Mouse (Mus musculus): Measurements from ENCODE around the gene Ece1. TPM values are rescaled to one million over a fixed set of nuclear protein-coding genes. Genes with fewer than 3 reads are reported as not detected.

The Ece1 gene
- polyA plus RNA-seq, 1 experiment from 2014 or later, result 49.1 TPM

GRCm38 (mm10) chr4:137992890-137993289, 130.9 kb downstream of the Ece1 start, which contains the start of gene Eif4g3:
Gene Eif4g3 (plus strand): TSS chr4:137993022.
- ATAC-seq, result no peak; the same call in 1 of the 2 replicates

GRCm38 (mm10) chr4:137993291-137993758, 131.3 kb downstream of the Ece1 start:
- ATAC-seq, result peak; percentile 96

More at GRCm38 (mm10) chr4:137992890-137993289, 130.9 kb downstream of the Ece1 start, which contains the start of gene Eif4g3:
- peak within 1 kb of the TSS; percentile 85 for H3K4me2 ChIP-seq (replicated peaks; ENCODE audit: low read depth)
- TF ChIP-seq CTCF (IDR thresholded peaks at IDR 0.05; ENCODE audit: low read depth), result 0 out of 2 replicates have a peak, but pooled peaks have one; percentile 2
- peak within 1 kb of the TSS; percentile 93 for H3K4me3 ChIP-seq (ENCODE audit: low read depth, low read length)
- WGBS, result 3% methylated on average over 39 of the region's 39 CpGs
- H3K9ac ChIP-seq (ENCODE audit: low read depth, low read length), result peak within 1 kb of the TSS; percentile 98
- peaks cover 11% of the 10 kb centered on the region; the same call in 1 of the 2 replicates for H3K36me3 ChIP-seq (ENCODE audit: control insufficient read depth, insufficient read depth)
- no peaks in the 10 kb centered on the region; the same call in 1 of the 2 replicates for H3K4me1 ChIP-seq (replicated peaks; ENCODE audit: control insufficient read depth, insufficient read depth, low read length)
- H3K9me3 ChIP-seq (ENCODE audit: control insufficient read depth), result no peaks in the 10 kb centered on the region
- 0 out of 2 replicates have a peak, but pooled peaks cover 3% of the 10 kb centered on the region for H3K27me3 ChIP-seq (replicated peaks; ENCODE audit: control insufficient read depth, insufficient read depth, low read length)
- H3K27ac ChIP-seq (ENCODE audit: low read depth, low read length), result peak within 1 kb of the TSS; percentile 91

GRCm38 (mm10) chr4:137993821-137994561, 132.0 kb downstream of the Ece1 start:
- WGBS, result under 1% methylated on average over 51 of the region's 60 CpGs
- Histone ChIP-seq H3K9ac (ENCODE audit: low read depth, low read length) (peak overlapping the region; percentile 98), H3K9me3 (ENCODE audit: control insufficient read depth) (no peaks in the 10 kb centered on the region), H3K27me3 (replicated peaks; ENCODE audit: control insufficient read depth, insufficient read depth, low read length) (no peaks in the 10 kb centered on the region), H3K27ac (ENCODE audit: low read depth, low read length) (peak overlapping the region; percentile 91), H3K36me3 (ENCODE audit: control insufficient read depth, insufficient read depth) (peaks cover 22% of the 10 kb centered on the region), H3K4me1 (replicated peaks; ENCODE audit: control insufficient read depth, insufficient read depth, low read length) (no peaks in the 10 kb centered on the region; the same call in 1 of the 2 replicates), H3K4me2 (replicated peaks; ENCODE audit: low read depth) (peak overlapping the region; percentile 85), H3K4me3 (ENCODE audit: low read depth, low read length) (peak overlapping the region; percentile 93)
- ATAC-seq, result peak; percentile 6; the same call in 1 of the 2 replicates
- no peak for TF ChIP-seq CTCF (IDR thresholded peaks at IDR 0.05; ENCODE audit: low read depth)

More at GRCm38 (mm10) chr4:137993291-137993758, 131.3 kb downstream of the Ece1 start:
- under 1% methylated on average over 45 of the region's 59 CpGs for WGBS
- peak overlapping the region; percentile 85 for H3K4me2 ChIP-seq (replicated peaks; ENCODE audit: low read depth)
- H3K4me1 ChIP-seq (replicated peaks; ENCODE audit: control insufficient read depth, insufficient read depth, low read length), result no peaks in the 10 kb centered on the region; the same call in 1 of the 2 replicates
- H3K9ac ChIP-seq (ENCODE audit: low read depth, low read length), result peak overlapping the region; percentile 98
- H3K4me3 ChIP-seq (ENCODE audit: low read depth, low read length), result peak overlapping the region; percentile 93
- no peak for TF ChIP-seq CTCF (IDR thresholded peaks at IDR 0.05; ENCODE audit: low read depth)
- 0 out of 2 replicates have a peak, but pooled peaks cover 3% of the 10 kb centered on the region for H3K27me3 ChIP-seq (replicated peaks; ENCODE audit: control insufficient read depth, insufficient read depth, low read length)
- peak overlapping the region; percentile 91 for H3K27ac ChIP-seq (ENCODE audit: low read depth, low read length)
- H3K9me3 ChIP-seq (ENCODE audit: control insufficient read depth), result no peaks in the 10 kb centered on the region
- H3K36me3 ChIP-seq (ENCODE audit: control insufficient read depth, insufficient read depth), result peaks cover 16% of the 10 kb centered on the region

GRCm38 (mm10) chr4:137994562-137995336, 132.7 kb downstream of the Ece1 start:
- H3K27ac ChIP-seq (ENCODE audit: low read depth, low read length), result no peak overlapping the region; the same call in 1 of the 2 replicates
- H3K27me3 ChIP-seq (replicated peaks; ENCODE audit: control insufficient read depth, insufficient read depth, low read length), result no peaks in the 10 kb centered on the region
- H3K4me1 ChIP-seq (replicated peaks; ENCODE audit: control insufficient read depth, insufficient read depth, low read length), result no peaks in the 10 kb centered on the region; the same call in 1 of the 2 replicates
- WGBS, result 37% methylated on average over 12 of the region's 12 CpGs
- H3K36me3 ChIP-seq (ENCODE audit: control insufficient read depth, insufficient read depth), result peaks cover 29% of the 10 kb centered on the region
- peak overlapping the region; percentile 85 for H3K4me2 ChIP-seq (replicated peaks; ENCODE audit: low read depth)
- no peak for TF ChIP-seq CTCF (IDR thresholded peaks at IDR 0.05; ENCODE audit: low read depth)
- H3K9me3 ChIP-seq (ENCODE audit: control insufficient read depth), result no peaks in the 10 kb centered on the region
- ATAC-seq, result no peak
- peak overlapping the region; percentile 93 for H3K4me3 ChIP-seq (ENCODE audit: low read depth, low read length)
- H3K9ac ChIP-seq (ENCODE audit: low read depth, low read length), result peak overlapping the region; percentile 98

GRCm38 (mm10) chr4:137995399-137995798, 133.4 kb downstream of the Ece1 start:
- peak overlapping the region; percentile 85 for H3K4me2 ChIP-seq (replicated peaks; ENCODE audit: low read depth)
- TF ChIP-seq CTCF (IDR thresholded peaks at IDR 0.05; ENCODE audit: low read depth), result no peak
- H3K36me3 ChIP-seq (ENCODE audit: control insufficient read depth, insufficient read depth), result peaks cover 29% of the 10 kb centered on the region
- H3K9ac ChIP-seq (ENCODE audit: low read depth, low read length), result no peak overlapping the region
- H3K27ac ChIP-seq (ENCODE audit: low read depth, low read length), result no peak overlapping the region
- WGBS, result 70% methylated on average over 12 of the region's 12 CpGs
- H3K4me3 ChIP-seq (ENCODE audit: low read depth, low read length), result peak overlapping the region; percentile 11; the same call in 1 of the 2 replicates
- H3K9me3 ChIP-seq (ENCODE audit: control insufficient read depth), result no peaks in the 10 kb centered on the region
- H3K27me3 ChIP-seq (replicated peaks; ENCODE audit: control insufficient read depth, insufficient read depth, low read length), result no peaks in the 10 kb centered on the region
- no peak for ATAC-seq
- H3K4me1 ChIP-seq (replicated peaks; ENCODE audit: control insufficient read depth, insufficient read depth, low read length), result no peaks in the 10 kb centered on the region; the same call in 1 of the 2 replicates
